Mouse (Mus musculus) stomach, embryonic 14.5 days (tissue): ENCODE data around the gene Kdm5b. TPM values are rescaled to one million over a fixed set of nuclear protein-coding genes. Genes with fewer than 3 reads are reported as not detected.

ENCODE experiments used
- ATAC-seq: fragments of 200-750 bp; cut with Nextera tagmentation; 2 replicates; pipeline ENCODE4 v1.8.0; 2017; ENCODE audit warnings: low read depth, moderate TSS enrichment; ENCODE audit not compliant: insufficient number of reproducible peaks, insufficient read depth, low FRiP score
- H3K27ac ChIP-seq: fragments of 300-500 bp; sonication (generic); 2 replicates; pipeline ENCODE4 v1.5.1; 2014; ENCODE audit warnings: mild to moderate bottlenecking, low read length, moderate library complexity, mixed read lengths
- H3K27me3 ChIP-seq: fragments of 300-500 bp; sonication (generic); 2 replicates; pipeline ENCODE4 v1.6.1; 2014; ENCODE audit warnings: low read length, control low read depth, mixed read lengths; ENCODE audit not compliant: control insufficient read depth, insufficient read depth
- H3K36me3 ChIP-seq: fragments of 300-500 bp; sonication (generic); 2 replicates; pipeline ENCODE4 v1.6.1; 2014; ENCODE audit warnings: mild to moderate bottlenecking, control low read depth, low read length, moderate library complexity, mixed read lengths; ENCODE audit not compliant: control insufficient read depth, insufficient read depth
- H3K4me1 ChIP-seq: fragments of 300-500 bp; sonication (generic); 2 replicates; pipeline ENCODE4 v1.6.1; 2014; ENCODE audit warnings: low read length, control low read depth, mixed read lengths; ENCODE audit not compliant: control insufficient read depth, insufficient read depth
- H3K4me2 ChIP-seq: fragments of 300-500 bp; sonication (generic); replicated peaks from 2 replicates; pipeline ENCODE4 v1.6.1; 2014; ENCODE audit warnings: low read depth, low read length, control low read depth
- H3K4me3 ChIP-seq: fragments of 300-500 bp; sonication (generic); 2 replicates; pipeline ENCODE4 v1.5.1; 2014; ENCODE audit warnings: low read depth, low read length, control low read depth
- H3K9ac ChIP-seq: fragments of 300-500 bp; sonication (generic); replicated peaks from 2 replicates; pipeline ENCODE4 v1.6.1; 2014; ENCODE audit warnings: low read depth, mild to moderate bottlenecking, control low read depth, low read length, moderate library complexity, mixed read lengths
- H3K9me3 ChIP-seq: fragments of 300-500 bp; sonication (generic); 2 replicates; pipeline ENCODE4 v1.6.1; 2016; ENCODE audit warnings: low read depth, low read length, control low read depth; ENCODE audit not compliant: control insufficient read depth
- WGBS: fragments of 180-500 bp; shearing (Covaris S2); extraction: QIAGEN DNeasy Blood & Tissue Kit; methylation state at CpG from one replicate; pipeline ENCODE4 v1.1.7; 2014; 5-methylcytosine and 5-hydroxymethylcytosine counted together
- polyA plus RNA-seq: library from polyadenylated mRNA; unstranded; fragments of >200 nt; fragmentation: Nextera tagmentation; extraction: Ambion mirVana; gene quantifications from 2 replicates; pipeline ENCODE4 v1.2.1, GENCODE M21; 2014

The Kdm5b gene
- polyA plus RNA-seq, 1 experiment from 2014 or later, result 80.6 TPM

GRCm38 (mm10) chr1:134563726-134564125, 3.8 kb downstream of the Kdm5b start:
- Histone ChIP-seq H3K36me3 (no peaks in the 10 kb centered on the region), H3K9me3 (no peaks in the 10 kb centered on the region), H3K4me3 (no peak overlapping the region), H3K9ac (no peak overlapping the region), H3K4me2 (no peak overlapping the region), H3K27me3 (no peaks in the 10 kb centered on the region), H3K4me1 (0 out of 2 replicates have a peak, but pooled peaks cover 17% of the 10 kb centered on the region), H3K27ac (no peak overlapping the region)
- no peak for ATAC-seq
- WGBS, result 87% methylated on average over 3 of the region's 3 CpGs

GRCm38 (mm10) chr1:134567511-134567910, 7.5 kb downstream of the Kdm5b start:
- no peak for ATAC-seq

GRCm38 (mm10) chr1:134570171-134570570, 10.2 kb downstream of the Kdm5b start:
- Histone ChIP-seq H3K27me3 (no peaks in the 10 kb centered on the region), H3K9ac (no peak overlapping the region), H3K4me3 (no peak overlapping the region), H3K27ac (no peak overlapping the region), H3K36me3 (no peaks in the 10 kb centered on the region), H3K9me3 (no peaks in the 10 kb centered on the region), H3K4me2 (no peak overlapping the region), H3K4me1 (0 out of 2 replicates have a peak, but pooled peaks cover 7% of the 10 kb centered on the region)
- ATAC-seq, result no peak
- WGBS, result 88% methylated on average over 9 of the region's 9 CpGs

More at GRCm38 (mm10) chr1:134567511-134567910, 7.5 kb downstream of the Kdm5b start:
- no peaks in the 10 kb centered on the region for H3K27me3 ChIP-seq
- H3K9me3 ChIP-seq, result no peaks in the 10 kb centered on the region
- H3K36me3 ChIP-seq, result no peaks in the 10 kb centered on the region
- H3K4me3 ChIP-seq, result no peak overlapping the region
- H3K4me2 ChIP-seq, result no peak overlapping the region
- H3K4me1 ChIP-seq, result 0 out of 2 replicates have a peak, but pooled peaks cover 9% of the 10 kb centered on the region
- no peak overlapping the region for H3K27ac ChIP-seq
- no peak overlapping the region for H3K9ac ChIP-seq
- WGBS, result 13% methylated on average over 1 of the region's 1 CpGs

DNA sequence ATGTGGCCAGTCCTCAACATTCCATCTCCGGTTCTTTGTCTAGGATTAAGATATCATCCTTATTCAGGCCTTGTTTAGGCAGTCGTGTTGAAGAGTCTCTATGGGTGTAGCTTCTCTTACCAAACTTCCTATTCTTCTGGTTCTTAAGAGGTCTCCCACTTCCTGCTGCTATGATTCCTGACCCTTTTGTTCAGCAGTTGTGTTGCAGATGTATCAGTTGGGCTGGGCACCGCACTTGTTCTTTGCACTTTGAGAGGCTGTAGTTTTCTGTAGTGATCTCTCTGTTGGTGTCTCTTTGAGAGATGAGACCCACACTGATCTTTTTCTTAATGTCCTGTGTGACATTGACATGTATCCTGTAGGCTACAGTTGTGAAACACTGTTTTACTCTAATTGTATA, 10.7 kb downstream of the Kdm5b start:
- Histone ChIP-seq H3K36me3 (no peaks in the 10 kb centered on the region), H3K27ac (no peak overlapping the region), H3K27me3 (no peaks in the 10 kb centered on the region), H3K4me3 (no peak overlapping the region), H3K4me2 (no peak overlapping the region), H3K9ac (no peak overlapping the region), H3K4me1 (0 out of 2 replicates have a peak, but pooled peaks cover 7% of the 10 kb centered on the region), H3K9me3 (no peaks in the 10 kb centered on the region)
- ATAC-seq, result no peak
- 66% methylated on average over 3 of the region's 3 CpGs for WGBS

- no peak overlapping the region for H3K4me3 ChIP-seq
- no peak overlapping the region for H3K9ac ChIP-seq
- no peaks in the 10 kb centered on the region for H3K27me3 ChIP-seq
- WGBS, result 66% methylated on average over 1 of the region's 1 CpGs
- no peaks in the 10 kb centered on the region for H3K4me1 ChIP-seq
- no peak for ATAC-seq
- no peak overlapping the region for H3K27ac ChIP-seq
- no peak overlapping the region for H3K4me2 ChIP-seq
- no peaks in the 10 kb centered on the region for H3K36me3 ChIP-seq
- H3K9me3 ChIP-seq, result no peaks in the 10 kb centered on the region
Observed at GRCm38 (mm10) chr1:134573300-134573931, 13.4 kb downstream of the Kdm5b start.

- H3K9ac ChIP-seq, result no peak overlapping the region
- no peak for ATAC-seq
- no peaks in the 10 kb centered on the region for H3K27me3 ChIP-seq
- H3K4me1 ChIP-seq, result no peaks in the 10 kb centered on the region
- H3K9me3 ChIP-seq, result no peaks in the 10 kb centered on the region
- H3K27ac ChIP-seq, result no peak overlapping the region
- 68% methylated on average over 5 of the region's 5 CpGs for WGBS
- no peak overlapping the region for H3K4me2 ChIP-seq
- no peak overlapping the region for H3K4me3 ChIP-seq
- no peaks in the 10 kb centered on the region for H3K36me3 ChIP-seq
Observed at GRCm38 (mm10) chr1:134573932-134574315, 14.0 kb downstream of the Kdm5b start.

DNA sequence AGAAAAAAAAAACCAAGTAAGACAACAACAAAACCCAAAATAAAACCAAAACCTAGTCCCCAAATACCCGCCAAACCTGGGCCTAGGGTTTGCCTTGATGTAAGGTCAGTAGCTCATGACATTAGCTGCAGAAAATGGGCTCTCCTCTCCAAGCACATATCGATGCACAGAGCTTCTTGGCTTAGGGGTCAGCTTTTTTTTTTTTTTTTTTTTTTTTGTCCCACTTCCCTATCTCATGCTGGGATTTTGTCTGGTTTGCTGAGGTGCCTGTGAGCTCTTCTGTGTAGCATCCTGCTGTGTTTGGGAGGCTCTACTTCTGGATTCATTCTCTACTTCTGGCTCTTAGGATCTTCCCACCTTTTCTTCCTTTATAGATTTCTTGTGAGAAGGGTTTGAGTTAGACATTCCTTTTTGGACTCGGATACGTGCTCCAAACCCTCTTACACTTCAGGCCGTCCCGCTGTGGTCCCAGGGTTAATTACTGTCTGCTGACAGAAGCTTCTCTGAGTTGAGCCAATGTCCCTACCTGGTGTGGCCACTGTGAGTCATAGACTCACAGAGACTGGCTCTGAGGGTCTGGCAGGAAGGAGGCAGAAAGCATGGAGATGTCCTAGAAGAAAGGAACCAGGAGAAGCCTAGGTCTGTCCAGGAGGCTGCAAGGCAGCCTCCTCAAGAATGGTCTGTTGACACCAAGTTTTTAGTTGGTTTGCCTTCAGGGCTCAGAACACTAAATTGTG, 17.6 kb downstream of the Kdm5b start:
- H3K4me2 ChIP-seq, result no peak overlapping the region
- H3K4me1 ChIP-seq, result no peaks in the 10 kb centered on the region
- H3K4me3 ChIP-seq, result no peak overlapping the region
- H3K9ac ChIP-seq, result no peak overlapping the region
- ATAC-seq, result no peak
- H3K27me3 ChIP-seq, result no peaks in the 10 kb centered on the region
- H3K9me3 ChIP-seq, result no peaks in the 10 kb centered on the region
- H3K27ac ChIP-seq, result no peak overlapping the region
- H3K36me3 ChIP-seq, result no peaks in the 10 kb centered on the region
- 89% methylated on average over 6 of the region's 6 CpGs for WGBS

DNA sequence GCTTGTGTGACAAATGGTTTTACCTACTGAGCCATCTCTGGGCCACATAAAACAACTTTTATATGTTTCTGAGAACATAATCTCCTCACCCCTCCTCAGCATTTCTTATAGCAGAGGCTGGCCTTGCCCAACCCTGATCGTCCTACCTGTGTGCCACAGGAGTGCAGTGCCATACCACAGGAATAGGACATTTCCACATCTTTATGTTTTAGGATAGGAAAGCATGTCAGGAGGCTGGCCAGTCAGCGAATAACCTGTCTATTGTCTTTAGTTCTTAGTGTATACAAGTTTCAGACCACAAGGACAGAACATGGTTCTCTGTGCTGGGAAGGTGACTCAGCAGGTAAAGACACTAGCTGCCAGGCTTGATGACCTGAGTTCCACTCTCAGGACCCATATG, 20.8 kb downstream of the Kdm5b start:
- no peaks in the 10 kb centered on the region for H3K9me3 ChIP-seq
- H3K4me2 ChIP-seq, result no peak overlapping the region
- ATAC-seq, result no peak
- no peaks in the 10 kb centered on the region for H3K27me3 ChIP-seq
- H3K4me1 ChIP-seq, result peaks cover 9% of the 10 kb centered on the region; the same call in 1 of the 2 replicates
- H3K9ac ChIP-seq, result no peak overlapping the region
- H3K36me3 ChIP-seq, result peaks cover 3% of the 10 kb centered on the region; the same call in 1 of the 2 replicates
- no peak overlapping the region for H3K4me3 ChIP-seq
- 85% methylated on average over 2 of the region's 2 CpGs for WGBS
- no peak overlapping the region for H3K27ac ChIP-seq
